Mouse (Mus musculus): ENCODE measurements around the gene Psap. TPM values are rescaled to one million over a fixed set of nuclear protein-coding genes. Genes with fewer than 3 reads are reported as not detected.

The Psap gene
- polyA plus RNA-seq, 1 experiment = 1,616 TPM

- DNase-seq (ENCODE audit: low read depth) = no peak
Observed at GRCm38 (mm10) chr10:60287726-60288125, 10.3 kb downstream of the Psap start.

GRCm38 (mm10) chr10:60289216-60289615 lies 11.8 kb downstream of the Psap start:
- DNase-seq (ENCODE audit: low read depth) = no peak

- DNase-seq (ENCODE audit: low read depth) = no peak
Observed at GRCm38 (mm10) chr10:60290026-60290738, 12.8 kb downstream of the Psap start.

GRCm38 (mm10) chr10:60290739-60291110 lies 13.3 kb downstream of the Psap start:
- DNase-seq (ENCODE audit: low read depth) = no peak

- DNase-seq (ENCODE audit: low read depth) = no peak
Observed at GRCm38 (mm10) chr10:60292209-60292608, 14.8 kb downstream of the Psap start.

- DNase-seq (ENCODE audit: low read depth) = no peak
Observed at GRCm38 (mm10) chr10:60294621-60295020, 17.2 kb downstream of the Psap start.

GRCm38 (mm10) chr10:60295356-60295755 lies 17.9 kb downstream of the Psap start:
- DNase-seq (ENCODE audit: low read depth) = no peak

GRCm38 (mm10) chr10:60296027-60296426 lies 18.6 kb downstream of the Psap start:
- peak; percentile 89 for DNase-seq (ENCODE audit: low read depth)

GRCm38 (mm10) chr10:60299636-60300035 lies 22.2 kb downstream of the Psap start:
- DNase-seq (ENCODE audit: low read depth) = no peak

- no peak for DNase-seq (ENCODE audit: low read depth)
Observed at GRCm38 (mm10) chr10:60303419-60303818, 26.0 kb downstream of the Psap start.

GRCm38 (mm10) chr10:60304854-60305628 lies 27.6 kb downstream of the Psap start:
- no peak for DNase-seq (ENCODE audit: low read depth)

GRCm38 (mm10) chr10:60310629-60311028 lies 33.2 kb downstream of the Psap start:
- no peak for DNase-seq (ENCODE audit: low read depth)

- no peak for DNase-seq (ENCODE audit: low read depth)
Observed at GRCm38 (mm10) chr10:60313606-60314005, 36.2 kb downstream of the Psap start.

- DNase-seq (ENCODE audit: low read depth) = no peak
Observed at GRCm38 (mm10) chr10:60316166-60316565, 38.7 kb downstream of the Psap start.

- DNase-seq (ENCODE audit: low read depth) = no peak
Observed at GRCm38 (mm10) chr10:60328963-60329650, 51.7 kb downstream of the Psap start.

- no peak for DNase-seq (ENCODE audit: low read depth)
Observed at GRCm38 (mm10) chr10:60334583-60334982, 57.2 kb downstream of the Psap start.

GRCm38 (mm10) chr10:60335021-60335420 lies 57.6 kb downstream of the Psap start:
- DNase-seq (ENCODE audit: low read depth) = no peak

GRCm38 (mm10) chr10:60341528-60341927 lies 64.1 kb downstream of the Psap start:
- DNase-seq (ENCODE audit: low read depth) = no peak

GRCm38 (mm10) chr10:60344111-60344510 lies 66.7 kb downstream of the Psap start:
- no peak for DNase-seq (ENCODE audit: low read depth)

GRCm38 (mm10) chr10:60346056-60346455 lies 68.6 kb downstream of the Psap start:
- DNase-seq (ENCODE audit: low read depth) = no peak

GRCm38 (mm10) chr10:60346701-60347405 lies 69.4 kb downstream of the Psap start, which contains the start of gene Vsir:
Gene Vsir (plus strand): TSS chr10:60346851.
- no peak for DNase-seq (ENCODE audit: low read depth)

Measured in gonadal fat pad, adult 2 months (tissue).